Mouse (Mus musculus): Measurements from ENCODE around the gene Hspg2. TPM values are rescaled to one million over a fixed set of nuclear protein-coding genes. Genes with fewer than 3 reads are reported as not detected.

Hspg2 gene
- polyA plus RNA-seq, 1 experiment from 2014 or later: 50.0 TPM

GRCm38 (mm10) chr4:137506629-137507028 is 38.1 kb downstream of the Hspg2 start:
- Histone ChIP-seq H3K4me1 (peaks cover 30% of the 10 kb centered on the region), H3K4me3 (no peak overlapping the region), H3K9ac (no peak overlapping the region), H3K36me3 (peaks cover 96% of the 10 kb centered on the region), H3K27me3 (replicated peaks) (no peaks in the 10 kb centered on the region), H3K4me2 (no peak overlapping the region), H3K27ac (replicated peaks) (no peak overlapping the region), H3K9me3 (no peaks in the 10 kb centered on the region)
- ATAC-seq (ENCODE audit: extremely low read depth, insufficient number of reproducible peaks, low FRiP score, low TSS enrichment): no peak
- 74% methylated on average over 10 of the region's 10 CpGs for WGBS

GRCm38 (mm10) chr4:137509528-137509927 is 41.0 kb downstream of the Hspg2 start:
- WGBS: 70% methylated on average over 9 of the region's 9 CpGs
- Histone ChIP-seq H3K27ac (replicated peaks) (no peak overlapping the region), H3K4me2 (no peak overlapping the region), H3K9me3 (no peaks in the 10 kb centered on the region), H3K27me3 (replicated peaks) (no peaks in the 10 kb centered on the region), H3K4me3 (no peak overlapping the region), H3K36me3 (peaks cover 96% of the 10 kb centered on the region), H3K4me1 (0 out of 2 replicates have a peak, but pooled peaks cover 7% of the 10 kb centered on the region), H3K9ac (no peak overlapping the region)
- no peak for ATAC-seq (ENCODE audit: extremely low read depth, insufficient number of reproducible peaks, low FRiP score, low TSS enrichment)

GRCm38 (mm10) chr4:137510021-137510696 is 41.6 kb downstream of the Hspg2 start:
- Histone ChIP-seq H3K4me3 (no peak overlapping the region), H3K9ac (no peak overlapping the region), H3K4me2 (no peak overlapping the region), H3K27me3 (replicated peaks) (no peaks in the 10 kb centered on the region), H3K27ac (replicated peaks) (no peak overlapping the region), H3K9me3 (no peaks in the 10 kb centered on the region), H3K36me3 (peaks cover 96% of the 10 kb centered on the region), H3K4me1 (0 out of 2 replicates have a peak, but pooled peaks cover 7% of the 10 kb centered on the region)
- 86% methylated on average over 15 of the region's 15 CpGs for whole genome bisulfite sequencing
- no peak for ATAC-seq (ENCODE audit: extremely low read depth, insufficient number of reproducible peaks, low FRiP score, low TSS enrichment)

GRCm38 (mm10) chr4:137512897-137513296 is 44.3 kb downstream of the Hspg2 start:
- H3K4me1 ChIP-seq: no peaks in the 10 kb centered on the region
- H3K9ac ChIP-seq: no peak overlapping the region
- no peaks in the 10 kb centered on the region for H3K27me3 ChIP-seq (replicated peaks)
- H3K27ac ChIP-seq (replicated peaks): no peak overlapping the region
- 81% methylated on average over 6 of the region's 6 CpGs for WGBS
- H3K4me2 ChIP-seq: no peak overlapping the region
- H3K4me3 ChIP-seq: no peak overlapping the region
- no peaks in the 10 kb centered on the region for H3K9me3 ChIP-seq
- H3K36me3 ChIP-seq: peaks cover 100% of the 10 kb centered on the region
- no peak for ATAC-seq (ENCODE audit: extremely low read depth, insufficient number of reproducible peaks, low FRiP score, low TSS enrichment)

- H3K4me1 ChIP-seq: no peaks in the 10 kb centered on the region
- H3K9me3 ChIP-seq: no peaks in the 10 kb centered on the region
- no peak overlapping the region for H3K4me3 ChIP-seq
- H3K27me3 ChIP-seq (replicated peaks): no peaks in the 10 kb centered on the region
- H3K4me2 ChIP-seq: no peak overlapping the region
- 75% methylated on average over 36 of the region's 36 CpGs for WGBS
- H3K9ac ChIP-seq: no peak overlapping the region
- peaks cover 100% of the 10 kb centered on the region for H3K36me3 ChIP-seq
- no peak for ATAC-seq (ENCODE audit: extremely low read depth, insufficient number of reproducible peaks, low FRiP score, low TSS enrichment)
- no peak overlapping the region for H3K27ac ChIP-seq (replicated peaks)
Measured at GRCm38 (mm10) chr4:137517989-137518691, 49.6 kb downstream of the Hspg2 start.

- Histone ChIP-seq H3K36me3 (peaks cover 100% of the 10 kb centered on the region), H3K4me3 (no peak overlapping the region), H3K4me1 (no peaks in the 10 kb centered on the region), H3K9ac (no peak overlapping the region), H3K4me2 (no peak overlapping the region), H3K27ac (replicated peaks) (no peak overlapping the region), H3K9me3 (no peaks in the 10 kb centered on the region), H3K27me3 (replicated peaks) (no peaks in the 10 kb centered on the region)
- ATAC-seq (ENCODE audit: extremely low read depth, insufficient number of reproducible peaks, low FRiP score, low TSS enrichment): no peak
- WGBS: 86% methylated on average over 14 of the region's 14 CpGs
Measured at GRCm38 (mm10) chr4:137518746-137519145, 50.2 kb downstream of the Hspg2 start.

GRCm38 (mm10) chr4:137520346-137520745 is 51.8 kb downstream of the Hspg2 start:
- no peaks in the 10 kb centered on the region for H3K27me3 ChIP-seq (replicated peaks)
- no peak overlapping the region for H3K9ac ChIP-seq
- ATAC-seq (ENCODE audit: extremely low read depth, insufficient number of reproducible peaks, low FRiP score, low TSS enrichment): no peak
- no peak overlapping the region for H3K4me3 ChIP-seq
- H3K27ac ChIP-seq (replicated peaks): no peak overlapping the region
- peaks cover 100% of the 10 kb centered on the region for H3K36me3 ChIP-seq
- no peak overlapping the region for H3K4me2 ChIP-seq
- WGBS: 86% methylated on average over 5 of the region's 5 CpGs
- no peaks in the 10 kb centered on the region for H3K4me1 ChIP-seq
- H3K9me3 ChIP-seq: no peaks in the 10 kb centered on the region

GRCm38 (mm10) chr4:137521966-137522365 is 53.4 kb downstream of the Hspg2 start:
- H3K4me2 ChIP-seq: no peak overlapping the region
- H3K4me3 ChIP-seq: no peak overlapping the region
- H3K9me3 ChIP-seq: no peaks in the 10 kb centered on the region
- 89% methylated on average over 11 of the region's 11 CpGs for WGBS
- H3K36me3 ChIP-seq: peaks cover 99% of the 10 kb centered on the region
- H3K27me3 ChIP-seq (replicated peaks): no peaks in the 10 kb centered on the region
- H3K9ac ChIP-seq: no peak overlapping the region
- ATAC-seq (ENCODE audit: extremely low read depth, insufficient number of reproducible peaks, low FRiP score, low TSS enrichment): no peak
- H3K27ac ChIP-seq (replicated peaks): no peak overlapping the region
- no peaks in the 10 kb centered on the region for H3K4me1 ChIP-seq

GRCm38 (mm10) chr4:137525426-137525825 is 56.9 kb downstream of the Hspg2 start:
- H3K4me3 ChIP-seq: no peak overlapping the region
- no peak for ATAC-seq (ENCODE audit: extremely low read depth, insufficient number of reproducible peaks, low FRiP score, low TSS enrichment)
- WGBS: 79% methylated on average over 1 of the region's 1 CpGs
- no peak overlapping the region for H3K9ac ChIP-seq
- H3K4me1 ChIP-seq: no peaks in the 10 kb centered on the region
- no peak overlapping the region for H3K4me2 ChIP-seq
- H3K9me3 ChIP-seq: no peaks in the 10 kb centered on the region
- H3K27ac ChIP-seq (replicated peaks): no peak overlapping the region
- H3K36me3 ChIP-seq: peaks cover 99% of the 10 kb centered on the region
- no peaks in the 10 kb centered on the region for H3K27me3 ChIP-seq (replicated peaks)

- no peaks in the 10 kb centered on the region for H3K27me3 ChIP-seq (replicated peaks)
- no peaks in the 10 kb centered on the region for H3K4me1 ChIP-seq
- no peak for ATAC-seq (ENCODE audit: extremely low read depth, insufficient number of reproducible peaks, low FRiP score, low TSS enrichment)
- H3K4me2 ChIP-seq: no peak overlapping the region
- peaks cover 99% of the 10 kb centered on the region for H3K36me3 ChIP-seq
- no peaks in the 10 kb centered on the region for H3K9me3 ChIP-seq
- H3K27ac ChIP-seq (replicated peaks): no peak overlapping the region
- 77% methylated on average over 4 of the region's 4 CpGs for WGBS
- no peak overlapping the region for H3K4me3 ChIP-seq
- no peak overlapping the region for H3K9ac ChIP-seq
Measured at GRCm38 (mm10) chr4:137527368-137527767, 58.8 kb downstream of the Hspg2 start.

GRCm38 (mm10) chr4:137527872-137528271 is 59.3 kb downstream of the Hspg2 start:
- ATAC-seq (ENCODE audit: extremely low read depth, insufficient number of reproducible peaks, low FRiP score, low TSS enrichment): no peak

GRCm38 (mm10) chr4:137540356-137540755 is 71.8 kb downstream of the Hspg2 start:
- WGBS: 76% methylated on average over 14 of the region's 14 CpGs
- peaks cover 99% of the 10 kb centered on the region for H3K36me3 ChIP-seq
- no peak overlapping the region for H3K9ac ChIP-seq
- no peak overlapping the region for H3K4me2 ChIP-seq
- no peak for ATAC-seq (ENCODE audit: extremely low read depth, insufficient number of reproducible peaks, low FRiP score, low TSS enrichment)
- no peak overlapping the region for H3K4me3 ChIP-seq
- H3K27ac ChIP-seq (replicated peaks): no peak overlapping the region
- no peaks in the 10 kb centered on the region for H3K27me3 ChIP-seq (replicated peaks)
- H3K4me1 ChIP-seq: no peaks in the 10 kb centered on the region
- H3K9me3 ChIP-seq: no peaks in the 10 kb centered on the region

More at GRCm38 (mm10) chr4:137527872-137528271, 59.3 kb downstream of the Hspg2 start:
- Histone ChIP-seq H3K27ac (replicated peaks) (no peak overlapping the region), H3K36me3 (peaks cover 99% of the 10 kb centered on the region), H3K4me3 (no peak overlapping the region), H3K9ac (no peak overlapping the region), H3K4me2 (no peak overlapping the region), H3K27me3 (replicated peaks) (no peaks in the 10 kb centered on the region), H3K9me3 (no peaks in the 10 kb centered on the region), H3K4me1 (no peaks in the 10 kb centered on the region)
- WGBS: 86% methylated on average over 6 of the region's 6 CpGs

All from heart, embryonic 13.5 days (tissue).